Mouse (Mus musculus): ENCODE results near the gene Il17d. TPM values are rescaled to one million over a fixed set of nuclear protein-coding genes. Genes with fewer than 3 reads are reported as not detected.

Il17d gene
- not detected in 4 replicates for total RNA-seq (2023; ENCODE audit: inconsistent age)

DNA sequence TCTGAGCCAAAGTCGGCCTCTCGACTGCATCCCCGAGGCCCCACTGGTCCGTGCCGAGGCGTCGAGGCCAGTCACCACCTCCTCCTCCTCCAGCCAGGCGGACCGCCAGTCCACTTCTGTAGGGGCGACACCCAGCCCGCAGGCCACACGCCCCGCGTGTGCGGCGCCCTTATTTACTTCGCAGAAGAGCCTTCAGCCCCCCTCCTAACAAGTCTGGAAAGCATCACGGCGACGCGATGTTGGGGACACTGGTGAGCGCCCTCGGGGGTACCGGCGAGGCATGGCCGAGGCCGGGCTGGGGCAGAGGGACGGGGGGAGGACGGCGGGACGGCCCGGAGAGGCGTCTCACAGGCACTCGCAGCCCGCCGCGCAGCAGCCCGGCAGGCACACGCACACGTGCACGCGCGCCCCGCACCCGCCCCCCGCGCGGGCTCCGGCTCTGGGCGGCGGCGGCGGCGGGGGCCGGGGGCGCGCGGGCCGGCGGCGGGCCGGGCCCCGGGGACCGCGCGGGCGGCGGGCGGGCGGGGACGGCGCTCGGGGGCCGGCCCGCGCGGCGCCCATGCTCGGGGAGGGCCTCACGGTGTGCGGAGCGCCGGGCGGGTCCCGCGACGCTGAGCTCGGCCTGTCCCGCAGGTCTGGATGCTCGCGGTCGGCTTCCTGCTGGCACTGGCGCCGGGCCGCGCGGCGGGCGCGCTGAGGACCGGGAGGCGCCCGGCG is at the start of gene Il17d:
Gene Il17d (plus strand): TSS at position 107 of the 717 bp plus-strand sequence.

DNA sequence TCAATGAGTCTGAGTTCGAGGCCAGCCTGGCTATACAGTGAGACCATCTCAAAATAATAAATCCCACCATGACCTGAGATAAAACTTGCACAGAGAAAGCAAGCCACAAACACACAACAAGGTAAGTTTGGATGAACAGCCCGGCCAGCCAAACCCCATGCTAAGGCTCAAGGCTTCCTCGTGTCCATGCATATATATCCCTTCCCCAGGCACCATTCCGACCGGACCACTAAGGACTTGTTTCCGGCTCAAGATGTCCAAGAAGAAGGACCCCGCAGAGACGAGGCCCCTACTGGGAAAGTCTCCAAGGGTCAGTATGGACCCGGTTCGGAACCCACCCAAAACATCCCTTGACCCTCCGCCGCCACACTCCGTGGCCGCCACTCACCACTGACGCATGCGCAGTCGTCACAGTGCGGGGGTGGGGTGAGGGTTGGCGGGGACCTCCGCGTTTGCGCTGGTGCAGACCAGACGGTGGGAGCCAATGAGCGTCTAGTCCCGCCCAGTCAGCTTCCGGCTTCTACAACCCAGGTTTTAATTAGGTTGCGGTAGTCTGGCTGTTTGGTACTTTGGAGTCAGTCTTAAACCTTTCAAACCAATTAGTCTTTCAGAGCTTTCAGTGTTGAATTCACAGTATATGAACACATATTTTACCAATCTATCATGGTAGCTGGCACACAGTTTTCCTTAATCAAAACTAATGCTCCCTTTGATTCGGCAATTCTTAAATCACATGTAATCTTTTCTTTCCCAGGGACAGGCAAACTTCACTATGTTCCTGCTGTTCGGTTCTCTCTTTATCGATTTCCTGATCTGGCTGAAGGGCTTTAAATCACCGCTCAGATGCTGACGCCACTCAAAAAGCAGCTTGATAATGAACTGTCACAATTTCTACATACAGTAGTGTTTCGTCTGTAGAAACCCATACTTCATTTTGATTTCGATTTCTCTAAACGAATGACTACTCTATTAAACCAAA is 46.9 kb downstream of the Il17d start, which contains the start of gene Eef1akmt1:
Gene Eef1akmt1 (minus strand): TSS at position 458 of the 979 bp plus-strand sequence.

Other genes with a start within 250 kb of the Il17d start
- 9.9 to 14.6 TPM (median 11.7 TPM) in 4 replicates for gene Cryl1, start 126.2 kb upstream of the Il17d start, total RNA-seq (2023; ENCODE audit: inconsistent age)
- 8.0 to 10.8 TPM (median 9.8 TPM) in 4 replicates for gene Ift88, start 100.7 kb upstream of the Il17d start, total RNA-seq (2023; ENCODE audit: inconsistent age)
- gene Eef1akmt1, start 46.8 kb downstream of the Il17d start, total RNA-seq (2023; ENCODE audit: inconsistent age): 7.1 to 11.5 TPM (median 8.2 TPM) in 4 replicates
- 34.9 to 38.6 TPM (median 36.9 TPM) in 4 replicates for gene Xpo4, start 140.7 kb downstream of the Il17d start, total RNA-seq (2023; ENCODE audit: inconsistent age)
- not detected in 4 replicates for gene Gm49361, start 221.3 kb downstream of the Il17d start, total RNA-seq (2023; ENCODE audit: inconsistent age)
- 72.1 to 104 TPM (median 92.3 TPM) in 4 replicates for gene Lats2, start 233.6 kb downstream of the Il17d start, total RNA-seq (2023; ENCODE audit: inconsistent age)

Data from B cell, adult (primary cell).